In genomic region chr15:8007413-8007812, GRCm38 (mm10) we compare ENCODE assay signal across 26 mouse cellular contexts.
DNase-seq lines count a peak whose midpoint lies in the region; ATAC-seq lines count a peak whose summit lies in the region.
"Had no signal": no experiment of that assay in that cellular context is flagged by ENCODE, and none has a peak within 500 bp of the region (broad histone marks: within the 10 kb centered on the region; RNA-seq: fewer than 3 reads in every experiment).

No protein-coding gene starts in this region.

- DNase-seq in embryo, embryonic 11.5 days (ENCODE audit: low read depth, low spot score): peak; percentile 9
- DNase-seq in embryo, embryonic 11 days: no peak
- no peak for DNase-seq in neural tube, embryonic 10.5 days (ENCODE audit: extremely low spot score, low spot score)
- no peak for DNase-seq in thymus, postnatal 25 days
- DNase-seq in frontal cortex, adult 2 months (ENCODE audit: extremely low spot score in 1 of 2, low spot score in 1 of 2): no peak
- DNase-seq: adrenal gland, adult 8-10 months; adrenal gland, postnatal 14 days; adrenal gland, postnatal 36 days; B cell, adult 2 months; cerebellum, adult 11-12 months; cerebellum, adult 2 months; cerebellum, adult 9-10 months; cerebellum, postnatal 10 days; cerebellum, postnatal 25 days had no signal

- H3K27me3 ChIP-seq in neural tube, embryonic 12.5 days (replicated peaks): no peaks in the 10 kb centered on the region
- no peaks in the 10 kb centered on the region for H3K27me3 ChIP-seq in neural tube, embryonic 13.5 days
- H3K27me3 ChIP-seq in neural tube, embryonic 15.5 days (replicated peaks): no peaks in the 10 kb centered on the region
- H3K27me3 ChIP-seq: CH12.LX; embryonic facial prominence, embryonic 12.5 days; forebrain, embryonic 13.5 days; forebrain, embryonic 15.5 days; Patski had no signal

- no peaks in the 10 kb centered on the region for H3K36me3 ChIP-seq in neural tube, embryonic 12.5 days
- H3K36me3 ChIP-seq in neural tube, embryonic 13.5 days: no peaks in the 10 kb centered on the region
- no peaks in the 10 kb centered on the region for H3K36me3 ChIP-seq in neural tube, embryonic 15.5 days
- H3K36me3 ChIP-seq: embryonic facial prominence, embryonic 10.5 days; embryonic facial prominence, embryonic 12.5 days; forebrain, embryonic 15.5 days had no signal

- no peak overlapping the region for H3K27ac ChIP-seq in neural tube, embryonic 12.5 days
- H3K27ac ChIP-seq in neural tube, embryonic 13.5 days (replicated peaks): no peak overlapping the region
- H3K27ac ChIP-seq in neural tube, embryonic 15.5 days (replicated peaks): no peak overlapping the region
- H3K27ac ChIP-seq: embryonic facial prominence, embryonic 10.5 days; embryonic facial prominence, embryonic 12.5 days; forebrain, embryonic 13.5 days; forebrain, embryonic 15.5 days had no signal

- 47% methylated on average over 8 of the region's 8 CpGs for WGBS in neural tube, embryonic 12.5 days
- 41% methylated on average over 8 of the region's 8 CpGs for WGBS in neural tube, embryonic 13.5 days
- WGBS in neural tube, embryonic 15.5 days: 40% methylated on average over 8 of the region's 8 CpGs

- H3K4me2 ChIP-seq in neural tube, embryonic 12.5 days (replicated peaks): no peak overlapping the region
- H3K4me2 ChIP-seq in neural tube, embryonic 13.5 days: no peak overlapping the region
- H3K4me2 ChIP-seq in neural tube, embryonic 15.5 days: no peak overlapping the region
- H3K4me2 ChIP-seq: embryonic facial prominence, embryonic 12.5 days; forebrain, embryonic 13.5 days; forebrain, embryonic 15.5 days had no signal

- ATAC-seq in neural tube, embryonic 12.5 days (ENCODE audit: low FRiP score, low read depth): peak; percentile 70; the same call in 1 of the 2 replicates
- ATAC-seq in neural tube, embryonic 13.5 days (ENCODE audit: low read depth): peak; percentile 40; the same call in 1 of the 2 replicates
- peak; percentile 56 for ATAC-seq in neural tube, embryonic 15.5 days (ENCODE audit: low FRiP score)
- ATAC-seq: activated CD4-positive, CD25-positive, alpha-beta regulatory T cell, adult 4 months; CD4-positive, CD25-positive, alpha-beta regulatory T cell, adult 4 months; forebrain, embryonic 13.5 days; forebrain, embryonic 15.5 days; Patski had no signal

- no peaks in the 10 kb centered on the region for H3K9me3 ChIP-seq in neural tube, embryonic 12.5 days
- H3K9me3 ChIP-seq in neural tube, embryonic 13.5 days: no peaks in the 10 kb centered on the region
- no peaks in the 10 kb centered on the region for H3K9me3 ChIP-seq in neural tube, embryonic 15.5 days (replicated peaks)
- H3K9me3 ChIP-seq: embryonic facial prominence, embryonic 10.5 days; embryonic facial prominence, embryonic 12.5 days; forebrain, embryonic 13.5 days; forebrain, embryonic 15.5 days; G1E had no signal

- no peak overlapping the region for H3K4me3 ChIP-seq in neural tube, embryonic 12.5 days
- H3K4me3 ChIP-seq in neural tube, embryonic 13.5 days: no peak overlapping the region
- no peak overlapping the region for H3K4me3 ChIP-seq in neural tube, embryonic 15.5 days (replicated peaks)
- H3K4me3 ChIP-seq: embryonic facial prominence, embryonic 10.5 days; embryonic facial prominence, embryonic 12.5 days; forebrain, embryonic 13.5 days; forebrain, embryonic 15.5 days had no signal

- H3K4me1 ChIP-seq in neural tube, embryonic 12.5 days: no peaks in the 10 kb centered on the region
- no peaks in the 10 kb centered on the region; the same call in 1 of the 2 replicates for H3K4me1 ChIP-seq in neural tube, embryonic 13.5 days (replicated peaks)
- no peaks in the 10 kb centered on the region for H3K4me1 ChIP-seq in neural tube, embryonic 15.5 days
- H3K4me1 ChIP-seq: embryonic facial prominence, embryonic 10.5 days; embryonic facial prominence, embryonic 12.5 days; forebrain, embryonic 13.5 days had no signal

- no peak overlapping the region for H3K9ac ChIP-seq in neural tube, embryonic 12.5 days
- H3K9ac ChIP-seq in neural tube, embryonic 13.5 days: no peak overlapping the region
- no peak overlapping the region for H3K9ac ChIP-seq in neural tube, embryonic 15.5 days (replicated peaks)
- H3K9ac ChIP-seq: embryonic facial prominence, embryonic 12.5 days; forebrain, embryonic 13.5 days; forebrain, embryonic 15.5 days had no signal
